Mouse (Mus musculus): ENCODE data around the gene Ifnl2.

GRCm38 (mm10) chr7:28492310-28492709 lies 17.9 kb downstream of the Ifnl2 start:
- TF ChIP-seq POLR2A (IDR thresholded peaks at IDR 0.05; ENCODE audit: insufficient read depth, low read depth, low read length) (no peak), CTCF (IDR thresholded peaks at IDR 0.05) (no peak), EP300 (IDR thresholded peaks at IDR 0.05; ENCODE audit: insufficient read depth, low read depth, low read length) (no peak)

Measured in heart, adult 2 months (tissue).